Mouse (Mus musculus) hindbrain, embryonic 15.5 days (tissue): Measurements from ENCODE around the gene Cyb5b. TPM values are rescaled to one million over a fixed set of nuclear protein-coding genes. Genes with fewer than 3 reads are reported as not detected.

Source experiments
- ATAC-seq: fragments of 200-750 bp; cut with Nextera tagmentation; 2 replicates; pipeline ENCODE4 v1.8.0; 2017; ENCODE audit warnings: low read depth, moderate number of reproducible peaks, moderate TSS enrichment; ENCODE audit not compliant: low FRiP score
- H3K27ac ChIP-seq: fragments of 300-500 bp; sonication (generic); replicated peaks from 2 replicates; pipeline ENCODE4 v1.5.1; 2015; ENCODE audit warnings: mild to moderate bottlenecking, inconsistent platforms
- H3K27me3 ChIP-seq: fragments of 300-500 bp; sonication (generic); 2 replicates; pipeline ENCODE4 v1.6.1; 2015; ENCODE audit warnings: control low read depth, inconsistent platforms
- H3K36me3 ChIP-seq: fragments of 300-500 bp; sonication (generic); 2 replicates; pipeline ENCODE4 v1.6.1; 2015; ENCODE audit warnings: control low read depth, inconsistent platforms
- H3K4me1 ChIP-seq: fragments of 300-500 bp; sonication (generic); replicated peaks from 2 replicates; pipeline ENCODE4 v1.6.1; 2015; ENCODE audit warnings: control low read depth, inconsistent platforms
- H3K4me2 ChIP-seq: fragments of 300-500 bp; sonication (generic); 2 replicates; pipeline ENCODE4 v1.6.1; 2015; ENCODE audit warnings: moderate library complexity, mild to moderate bottlenecking, inconsistent platforms
- H3K4me3 ChIP-seq: fragments of 300-500 bp; sonication (generic); 2 replicates; pipeline ENCODE4 v1.5.1; 2015; ENCODE audit warnings: mild to moderate bottlenecking, inconsistent platforms
- H3K9ac ChIP-seq: fragments of 300-500 bp; sonication (generic); 2 replicates; pipeline ENCODE4 v1.6.1; 2015; ENCODE audit warnings: inconsistent platforms
- H3K9me3 ChIP-seq: fragments of 300-500 bp; sonication (generic); 2 replicates; pipeline ENCODE4 v1.6.1; 2016; ENCODE audit warnings: control low read depth, inconsistent platforms
- WGBS: fragments of 180-500 bp; shearing (Covaris S2); methylation state at CpG from one replicate; pipeline ENCODE4 v1.1.7; 2015; 5-methylcytosine and 5-hydroxymethylcytosine counted together
- polyA plus RNA-seq: library from polyadenylated mRNA; unstranded; fragments of >200 nt; fragmentation: Nextera tagmentation; extraction: Ambion mirVana; gene quantifications from 2 replicates; pipeline ENCODE4 v1.2.1, GENCODE M21; 2015

Gene Cyb5b
- polyA plus RNA-seq, 1 experiment from 2014 or later: 103 TPM

GRCm38 (mm10) chr8:107156816-107157215, 6.4 kb downstream of the Cyb5b start:
- no peak overlapping the region for H3K4me2 ChIP-seq
- no peaks in the 10 kb centered on the region for H3K27me3 ChIP-seq
- no peaks in the 10 kb centered on the region for H3K9me3 ChIP-seq

GRCm38 (mm10) chr8:107157836-107158235, 7.4 kb downstream of the Cyb5b start:
- H3K36me3 ChIP-seq: peaks cover 26% of the 10 kb centered on the region
- H3K27ac ChIP-seq: no peak overlapping the region
- no peaks in the 10 kb centered on the region for H3K9me3 ChIP-seq
- no peak overlapping the region for H3K4me2 ChIP-seq
- no peak overlapping the region for H3K4me3 ChIP-seq
- no peak overlapping the region for H3K9ac ChIP-seq
- H3K27me3 ChIP-seq: no peaks in the 10 kb centered on the region
- 79% methylated on average over 1 of the region's 1 CpGs for WGBS
- no peak for ATAC-seq
- peaks cover 12% of the 10 kb centered on the region; the same call in 1 of the 2 replicates for H3K4me1 ChIP-seq

More at GRCm38 (mm10) chr8:107156816-107157215, 6.4 kb downstream of the Cyb5b start:
- no peak overlapping the region for H3K4me3 ChIP-seq
- H3K4me1 ChIP-seq: peaks cover 12% of the 10 kb centered on the region; the same call in 1 of the 2 replicates
- no peak for ATAC-seq
- no peak overlapping the region for H3K9ac ChIP-seq
- H3K36me3 ChIP-seq: peaks cover 22% of the 10 kb centered on the region
- no peak overlapping the region for H3K27ac ChIP-seq

GRCm38 (mm10) chr8:107158890-107159289, 8.4 kb downstream of the Cyb5b start:
- H3K4me3 ChIP-seq: no peak overlapping the region
- ATAC-seq: no peak
- no peak overlapping the region for H3K9ac ChIP-seq
- H3K9me3 ChIP-seq: no peaks in the 10 kb centered on the region
- H3K36me3 ChIP-seq: peaks cover 19% of the 10 kb centered on the region
- H3K27me3 ChIP-seq: no peaks in the 10 kb centered on the region
- H3K4me2 ChIP-seq: no peak overlapping the region
- H3K27ac ChIP-seq: no peak overlapping the region
- peaks cover 10% of the 10 kb centered on the region; the same call in 1 of the 2 replicates for H3K4me1 ChIP-seq

GRCm38 (mm10) chr8:107164251-107164773, 13.9 kb downstream of the Cyb5b start:
- Histone ChIP-seq H3K4me3 (no peak overlapping the region), H3K36me3 (peaks cover 12% of the 10 kb centered on the region), H3K4me1 (no peaks in the 10 kb centered on the region), H3K9ac (no peak overlapping the region), H3K9me3 (no peaks in the 10 kb centered on the region), H3K4me2 (no peak overlapping the region), H3K27me3 (no peaks in the 10 kb centered on the region), H3K27ac (no peak overlapping the region)
- ATAC-seq: no peak
- WGBS: 89% methylated on average over 7 of the region's 7 CpGs

GRCm38 (mm10) chr8:107165745-107166144, 15.3 kb downstream of the Cyb5b start:
- no peak overlapping the region for H3K27ac ChIP-seq

GRCm38 (mm10) chr8:107167848-107168247, 17.4 kb downstream of the Cyb5b start:
- 86% methylated on average over 5 of the region's 5 CpGs for WGBS
- H3K4me3 ChIP-seq: no peak overlapping the region
- H3K9me3 ChIP-seq: no peaks in the 10 kb centered on the region
- no peak overlapping the region for H3K9ac ChIP-seq
- no peak overlapping the region for H3K27ac ChIP-seq
- H3K4me1 ChIP-seq: peaks cover 6% of the 10 kb centered on the region
- H3K4me2 ChIP-seq: no peak overlapping the region
- ATAC-seq: no peak
- H3K36me3 ChIP-seq: peaks cover 28% of the 10 kb centered on the region
- no peaks in the 10 kb centered on the region for H3K27me3 ChIP-seq

More at GRCm38 (mm10) chr8:107165745-107166144, 15.3 kb downstream of the Cyb5b start:
- Histone ChIP-seq H3K9ac (no peak overlapping the region), H3K9me3 (no peaks in the 10 kb centered on the region), H3K4me1 (no peaks in the 10 kb centered on the region), H3K4me3 (no peak overlapping the region), H3K4me2 (no peak overlapping the region), H3K27me3 (no peaks in the 10 kb centered on the region), H3K36me3 (peaks cover 25% of the 10 kb centered on the region)
- 94% methylated on average over 9 of the region's 9 CpGs for WGBS
- no peak for ATAC-seq

GRCm38 (mm10) chr8:107172152-107172551, 21.7 kb downstream of the Cyb5b start:
- ATAC-seq: peak; percentile 75; the same call in 1 of the 2 replicates
- Histone ChIP-seq H3K9me3 (no peaks in the 10 kb centered on the region), H3K4me2 (no peak overlapping the region), H3K4me1 (peaks cover 10% of the 10 kb centered on the region), H3K4me3 (no peak overlapping the region), H3K27ac (peak overlapping the region; percentile 53; the same call in 1 of the 2 replicates), H3K27me3 (no peaks in the 10 kb centered on the region), H3K9ac (no peak overlapping the region), H3K36me3 (peaks cover 49% of the 10 kb centered on the region)
- WGBS: 35% methylated on average over 8 of the region's 8 CpGs

- no peak overlapping the region for H3K4me2 ChIP-seq
- no peak overlapping the region for H3K4me3 ChIP-seq
- H3K36me3 ChIP-seq: peaks cover 59% of the 10 kb centered on the region
- 0 out of 2 replicates have a peak overlapping the region, but pooled peaks have one; percentile 53 for H3K27ac ChIP-seq
- ATAC-seq: no peak
- H3K27me3 ChIP-seq: no peaks in the 10 kb centered on the region
- H3K4me1 ChIP-seq: peaks cover 10% of the 10 kb centered on the region
- no peaks in the 10 kb centered on the region for H3K9me3 ChIP-seq
- WGBS: 57% methylated on average over 9 of the region's 9 CpGs
- H3K9ac ChIP-seq: no peak overlapping the region
These were observed 22.7 kb downstream of the Cyb5b start for GRCm38 (mm10) chr8:107172969-107173645.

- peaks cover 78% of the 10 kb centered on the region for H3K36me3 ChIP-seq
- ATAC-seq: no peak
- no peak overlapping the region for H3K27ac ChIP-seq
- H3K27me3 ChIP-seq: no peaks in the 10 kb centered on the region
- no peak overlapping the region for H3K4me3 ChIP-seq
- no peaks in the 10 kb centered on the region for H3K9me3 ChIP-seq
- H3K4me2 ChIP-seq: no peak overlapping the region
- H3K4me1 ChIP-seq: no peaks in the 10 kb centered on the region
- 96% methylated on average over 6 of the region's 6 CpGs for WGBS
- H3K9ac ChIP-seq: no peak overlapping the region
These were observed 30.7 kb downstream of the Cyb5b start for GRCm38 (mm10) chr8:107181122-107181521.

GRCm38 (mm10) chr8:107184996-107185395, 34.6 kb downstream of the Cyb5b start:
- Histone ChIP-seq H3K4me2 (no peak overlapping the region), H3K27me3 (no peaks in the 10 kb centered on the region), H3K4me1 (no peaks in the 10 kb centered on the region), H3K9ac (no peak overlapping the region), H3K9me3 (no peaks in the 10 kb centered on the region), H3K4me3 (no peak overlapping the region), H3K36me3 (peaks cover 44% of the 10 kb centered on the region), H3K27ac (no peak overlapping the region)
- 77% methylated on average over 3 of the region's 3 CpGs for WGBS
- ATAC-seq: no peak

GRCm38 (mm10) chr8:107186659-107187390, 36.4 kb downstream of the Cyb5b start:
- no peak overlapping the region for H3K27ac ChIP-seq
- no peak overlapping the region for H3K4me3 ChIP-seq
- WGBS: 83% methylated on average over 15 of the region's 15 CpGs
- H3K36me3 ChIP-seq: peaks cover 29% of the 10 kb centered on the region
- no peaks in the 10 kb centered on the region for H3K4me1 ChIP-seq
- no peaks in the 10 kb centered on the region for H3K27me3 ChIP-seq
- H3K4me2 ChIP-seq: no peak overlapping the region
- ATAC-seq: no peak
- no peaks in the 10 kb centered on the region for H3K9me3 ChIP-seq
- H3K9ac ChIP-seq: no peak overlapping the region

GRCm38 (mm10) chr8:107187631-107188030, 37.2 kb downstream of the Cyb5b start:
- ATAC-seq: no peak
- H3K9me3 ChIP-seq: no peaks in the 10 kb centered on the region
- H3K9ac ChIP-seq: no peak overlapping the region
- H3K4me3 ChIP-seq: no peak overlapping the region
- 80% methylated on average over 5 of the region's 5 CpGs for WGBS
- no peak overlapping the region for H3K4me2 ChIP-seq
- H3K36me3 ChIP-seq: peaks cover 29% of the 10 kb centered on the region
- H3K27me3 ChIP-seq: no peaks in the 10 kb centered on the region
- no peaks in the 10 kb centered on the region for H3K4me1 ChIP-seq
- no peak overlapping the region for H3K27ac ChIP-seq
